8 mouse cellular contexts compared by ENCODE assay signal in genomic region chr13:93499973-93500633, GRCm38 (mm10). TPM values are rescaled to one million over a fixed set of nuclear protein-coding genes. Genes with fewer than 3 reads are reported as not detected.
DNase-seq lines count a peak whose midpoint lies in the region; ATAC-seq and TF ChIP-seq lines count a peak whose summit lies in the region.

No protein-coding gene starts in this region.

- peak; percentile 19; the same call in 1 of the 2 replicates for ATAC-seq in liver, embryonic 12.5 days
- ATAC-seq in stomach, postnatal 0 days (ENCODE audit: low FRiP score, low TSS enrichment), result no peak

- TF ChIP-seq EP300 in stomach, postnatal 0 days (optimal IDR thresholded peaks at IDR 0.05), result no peak

- no peaks in the 10 kb centered on the region for H3K27me3 ChIP-seq in testis, adult 2 months (ENCODE audit: control insufficient read depth, insufficient read depth, low read length)
- H3K27me3 ChIP-seq in liver, embryonic 12.5 days (replicated peaks), result no peaks in the 10 kb centered on the region
- no peaks in the 10 kb centered on the region for H3K27me3 ChIP-seq in stomach, postnatal 0 days (ENCODE audit: control insufficient read depth, insufficient read depth, low read length)

- no peaks in the 10 kb centered on the region for H3K9me3 ChIP-seq in liver, embryonic 12.5 days (replicated peaks)
- no peaks in the 10 kb centered on the region for H3K9me3 ChIP-seq in stomach, postnatal 0 days (ENCODE audit: control insufficient read depth, low read length)

- 13% methylated on average over 12 of the region's 12 CpGs for WGBS in liver, embryonic 12.5 days (ENCODE audit: insufficient replicate concordance)
- 6% methylated on average over 12 of the region's 12 CpGs for WGBS in stomach, postnatal 0 days

- peak overlapping the region; percentile 57 for H3K9ac ChIP-seq in liver, embryonic 12.5 days
- peak overlapping the region; percentile 97 for H3K9ac ChIP-seq in stomach, postnatal 0 days (ENCODE audit: low read length)

- H3K4me2 ChIP-seq in liver, embryonic 12.5 days, result peak overlapping the region; percentile 89
- H3K4me2 ChIP-seq in stomach, postnatal 0 days (replicated peaks; ENCODE audit: low read depth), result peak overlapping the region; percentile 92

- peak overlapping the region; percentile 91 for H3K27ac ChIP-seq in testis, adult 2 months (ENCODE audit: control insufficient read depth, insufficient read depth, low read depth, low read length)
- H3K27ac ChIP-seq in liver, embryonic 12.5 days, result peak overlapping the region; percentile 95
- H3K27ac ChIP-seq in stomach, postnatal 0 days (replicated peaks), result peak overlapping the region; percentile 98

- H3K4me1 ChIP-seq in testis, adult 2 months (ENCODE audit: control insufficient read depth, insufficient read depth, low read length), result no peaks in the 10 kb centered on the region; the same call in 1 of the 2 replicates
- peaks cover 26% of the 10 kb centered on the region for H3K4me1 ChIP-seq in liver, embryonic 12.5 days
- no peaks in the 10 kb centered on the region; the same call in 1 of the 2 replicates for H3K4me1 ChIP-seq in stomach, postnatal 0 days (replicated peaks; ENCODE audit: control insufficient read depth, insufficient read depth)

- H3K4me3 ChIP-seq in testis, adult 2 months (ENCODE audit: control insufficient read depth, low read depth, low read length), result peak overlapping the region; percentile 99
- H3K4me3 ChIP-seq in liver, embryonic 12.5 days, result peak overlapping the region; percentile 93
- peak overlapping the region; percentile 97 for H3K4me3 ChIP-seq in stomach, postnatal 0 days (ENCODE audit: low read depth, low read length)

- no peak for TF ChIP-seq CTCF in testis, adult 2 months (IDR thresholded peaks at IDR 0.05; ENCODE audit: control insufficient read depth, insufficient read depth, insufficient replicate concordance, low read depth, low read length)
- no peak for TF ChIP-seq CTCF in stomach, postnatal 0 days (IDR thresholded peaks at IDR 0.05; ENCODE audit: low read depth)

- H3K36me3 ChIP-seq in testis, adult 2 months (ENCODE audit: control insufficient read depth, insufficient read depth, low read length), result no peaks in the 10 kb centered on the region
- peaks cover 6% of the 10 kb centered on the region for H3K36me3 ChIP-seq in liver, embryonic 12.5 days
- H3K36me3 ChIP-seq in stomach, postnatal 0 days (ENCODE audit: control insufficient read depth, insufficient read depth, low read length), result no peaks in the 10 kb centered on the region

- no peak for TF ChIP-seq POLR2A in testis, adult 2 months (IDR thresholded peaks at IDR 0.05; ENCODE audit: control insufficient read depth, low read depth, low read length)

- DNase-seq in cerebellum, adult 9-11 months, result peak; percentile 17
- no peak for DNase-seq in cerebellum, adult 11 months
- DNase-seq in testis, postnatal 10 days (ENCODE audit: low spot score), result no peak
- no peak for DNase-seq in stomach, postnatal 0 days (ENCODE audit: low spot score)
- no peak for DNase-seq in left cerebral cortex, postnatal 25 days (ENCODE audit: low spot score in 2 of 2)
- DNase-seq in gastrocnemius, postnatal 36 days, result no peak

- intact Hi-C loops in left cerebral cortex, postnatal 25 days (cut with DNase I), result loop anchor here (2.0 to 5.0 kb wide), 3 partner anchors 62 to 195 kb away; no protein-coding TSS in a partner anchor
- intact Hi-C loops in gastrocnemius, postnatal 36 days (cut with DNase I), result loop anchor here (10.0 kb wide), 1 partner anchor 185 kb away; no protein-coding TSS in a partner anchor

RNA-seq across cellular contexts. Expression of gene Jmy, which starts 0.5 kb away (rescaled TPM):
- polyA plus RNA-seq in testis, adult 2 months (2012; rRNA removed), result 12.6 and 20.2 TPM in 2 replicates
- polyA plus RNA-seq in liver, embryonic 12.5 days (2016; fragmentation: Nextera tagmentation; extraction: Ambion mirVana), result 6.7 and 8.9 TPM in 2 replicates
- 3.5 and 4.8 TPM in 2 replicates for polyA plus RNA-seq in stomach, postnatal 0 days (2015; fragmentation: Nextera tagmentation; extraction: Ambion mirVana)
- 10 to 100 TPM; 35.0 to 41.9 TPM for total RNA-seq in left cerebral cortex, postnatal 25 days (2021)
- total RNA-seq in gastrocnemius, postnatal 36 days (2021), result 10 to 100 TPM; 23.5 to 26.7 TPM
